Mouse (Mus musculus): Measurements from ENCODE around the gene Ppp2r1b.

Ppp2r1b gene

GRCm38 (mm10) chr9:50867015-50867414, 21.9 kb downstream of the Ppp2r1b start:
- no peak for DNase-seq (ENCODE audit: low read depth)

GRCm38 (mm10) chr9:50868182-50868581, 23.1 kb downstream of the Ppp2r1b start:
- DNase-seq (ENCODE audit: low read depth): no peak

GRCm38 (mm10) chr9:50873210-50873609, 28.1 kb downstream of the Ppp2r1b start:
- DNase-seq (ENCODE audit: low read depth): no peak

- DNase-seq (ENCODE audit: low read depth): no peak
Observed at GRCm38 (mm10) chr9:50874031-50874430, 28.9 kb downstream of the Ppp2r1b start.

- DNase-seq (ENCODE audit: low read depth): no peak
Observed at GRCm38 (mm10) chr9:50875470-50875869, 30.4 kb downstream of the Ppp2r1b start.

- no peak for DNase-seq (ENCODE audit: low read depth)
Observed at GRCm38 (mm10) chr9:50876287-50876686, 31.2 kb downstream of the Ppp2r1b start.

- DNase-seq (ENCODE audit: low read depth): no peak
Observed at GRCm38 (mm10) chr9:50877431-50877830, 32.3 kb downstream of the Ppp2r1b start.

GRCm38 (mm10) chr9:50882183-50882582, 37.1 kb downstream of the Ppp2r1b start:
- no peak for DNase-seq (ENCODE audit: low read depth)

- DNase-seq (ENCODE audit: low read depth): no peak
Observed at GRCm38 (mm10) chr9:50884093-50884492, 39.0 kb downstream of the Ppp2r1b start.

- DNase-seq (ENCODE audit: low read depth): no peak
Observed at GRCm38 (mm10) chr9:50884741-50885599, 39.9 kb downstream of the Ppp2r1b start.

- DNase-seq (ENCODE audit: low read depth): no peak
Observed at GRCm38 (mm10) chr9:50885600-50885987, 40.5 kb downstream of the Ppp2r1b start.

GRCm38 (mm10) chr9:50886870-50887269, 41.8 kb downstream of the Ppp2r1b start:
- DNase-seq (ENCODE audit: low read depth): no peak

- DNase-seq (ENCODE audit: low read depth): no peak
Observed at GRCm38 (mm10) chr9:50887351-50887750, 42.2 kb downstream of the Ppp2r1b start.

GRCm38 (mm10) chr9:50889211-50889610, 44.1 kb downstream of the Ppp2r1b start:
- no peak for DNase-seq (ENCODE audit: low read depth)

- DNase-seq (ENCODE audit: low read depth): no peak
Observed at GRCm38 (mm10) chr9:50889964-50890363, 44.9 kb downstream of the Ppp2r1b start.

GRCm38 (mm10) chr9:50890494-50891090, 45.5 kb downstream of the Ppp2r1b start:
- no peak for DNase-seq (ENCODE audit: low read depth)

- no peak for DNase-seq (ENCODE audit: low read depth)
Observed at GRCm38 (mm10) chr9:50893665-50894064, 48.6 kb downstream of the Ppp2r1b start.

- DNase-seq (ENCODE audit: low read depth): no peak
Observed at GRCm38 (mm10) chr9:50900026-50900920, 55.2 kb downstream of the Ppp2r1b start.

- DNase-seq (ENCODE audit: low read depth): no peak
Observed at GRCm38 (mm10) chr9:50904196-50904847, 59.2 kb downstream of the Ppp2r1b start.

- DNase-seq (ENCODE audit: low read depth): no peak
Observed at GRCm38 (mm10) chr9:50905321-50905720, 60.2 kb downstream of the Ppp2r1b start.

GRCm38 (mm10) chr9:50911861-50912515, 66.9 kb downstream of the Ppp2r1b start:
- DNase-seq (ENCODE audit: low read depth): no peak
